Mouse (Mus musculus): Measurements from ENCODE around the gene Pde2a. TPM values are rescaled to one million over a fixed set of nuclear protein-coding genes. Genes with fewer than 3 reads are reported as not detected.

The Pde2a gene
- total RNA-seq, 1 experiment from 2014 or later, result 54.4 TPM

DNA sequence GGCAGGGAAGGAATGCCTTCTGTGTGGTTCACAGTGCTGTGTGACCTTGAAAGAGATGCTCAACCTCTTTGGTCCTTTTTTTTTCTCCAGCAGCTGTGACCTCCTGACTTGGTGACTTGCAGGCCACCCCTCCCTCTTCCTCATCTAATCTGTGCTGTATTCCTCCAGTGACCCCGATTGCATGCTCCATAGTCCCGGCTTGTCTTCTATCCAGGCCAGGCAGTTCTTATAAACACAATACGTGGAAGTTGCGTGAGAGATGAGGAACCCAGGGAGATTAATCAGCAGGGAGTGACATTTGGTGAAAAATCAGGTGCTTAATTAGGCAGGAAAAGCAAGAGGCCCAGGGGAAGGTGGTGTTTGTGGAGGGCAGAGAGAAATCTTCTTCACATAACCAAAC is 69.5 kb downstream of the Pde2a start:
- ATAC-seq (replicated peaks; ENCODE audit: insufficient number of reproducible peaks, low FRiP score, low TSS enrichment, poor library complexity, severe bottlenecking), result no peak

DNA sequence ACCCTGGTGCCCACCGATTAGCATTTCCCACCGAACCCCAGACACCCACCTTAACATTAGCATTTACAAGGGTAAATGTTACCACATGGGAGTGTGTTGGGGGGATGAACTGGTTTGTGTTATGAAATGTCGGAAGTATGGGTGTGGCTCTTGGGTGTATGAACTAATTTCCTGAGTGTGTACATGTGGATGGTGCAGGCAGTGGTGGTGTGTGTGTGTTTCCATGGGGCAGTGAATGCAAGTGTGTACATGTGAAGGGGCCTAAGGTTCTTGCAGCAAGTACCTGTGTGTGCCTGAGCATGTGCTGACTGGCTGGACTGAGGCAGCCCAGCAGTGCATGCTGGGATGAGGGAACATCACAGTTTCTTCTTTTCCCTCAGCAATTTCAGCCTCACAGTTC is 76.9 kb downstream of the Pde2a start:
- no peak for ATAC-seq (replicated peaks; ENCODE audit: insufficient number of reproducible peaks, low FRiP score, low TSS enrichment, poor library complexity, severe bottlenecking)

DNA sequence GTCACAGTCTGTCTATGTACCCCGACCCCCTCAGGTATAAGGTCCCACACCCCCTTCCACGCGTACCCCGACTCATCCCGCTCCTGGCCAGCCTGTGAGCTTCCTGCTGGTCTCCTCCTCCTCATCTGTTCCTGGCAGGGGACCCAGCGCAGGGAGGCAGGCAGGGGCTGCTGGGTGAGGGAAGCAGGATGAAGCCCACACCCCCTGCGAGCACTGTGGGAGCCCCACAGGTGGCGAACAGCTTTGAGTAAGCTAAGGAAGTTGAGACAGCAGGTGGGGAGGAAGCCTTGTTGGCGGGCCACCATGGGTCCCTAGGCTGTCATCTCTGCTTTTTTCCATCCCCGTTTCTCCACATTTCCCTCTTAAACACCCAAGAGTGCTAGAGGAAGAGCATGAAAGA is 77.8 kb downstream of the Pde2a start:
- no peak for ATAC-seq (replicated peaks; ENCODE audit: insufficient number of reproducible peaks, low FRiP score, low TSS enrichment, poor library complexity, severe bottlenecking)

DNA sequence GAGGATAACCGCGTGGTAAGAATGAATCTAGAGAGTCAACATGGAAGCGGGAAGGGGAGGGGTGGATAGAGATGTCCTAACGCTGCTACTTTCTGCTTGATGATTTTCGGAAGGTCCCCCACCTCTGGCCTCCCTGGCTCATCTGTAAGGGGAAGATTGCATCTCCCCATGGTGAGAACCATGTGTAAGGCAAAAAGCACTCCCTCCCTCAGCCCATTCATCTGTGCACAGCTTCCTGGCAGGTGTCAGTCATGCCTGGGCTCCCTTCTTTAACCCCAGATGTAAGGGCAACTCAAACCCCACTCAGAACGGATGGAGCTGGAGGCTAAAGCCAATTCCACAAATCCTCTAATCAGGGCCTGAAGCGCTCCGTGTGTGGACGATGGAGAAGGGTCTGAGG is 78.2 kb downstream of the Pde2a start:
- no peak for ATAC-seq (replicated peaks; ENCODE audit: insufficient number of reproducible peaks, low FRiP score, low TSS enrichment, poor library complexity, severe bottlenecking)

DNA sequence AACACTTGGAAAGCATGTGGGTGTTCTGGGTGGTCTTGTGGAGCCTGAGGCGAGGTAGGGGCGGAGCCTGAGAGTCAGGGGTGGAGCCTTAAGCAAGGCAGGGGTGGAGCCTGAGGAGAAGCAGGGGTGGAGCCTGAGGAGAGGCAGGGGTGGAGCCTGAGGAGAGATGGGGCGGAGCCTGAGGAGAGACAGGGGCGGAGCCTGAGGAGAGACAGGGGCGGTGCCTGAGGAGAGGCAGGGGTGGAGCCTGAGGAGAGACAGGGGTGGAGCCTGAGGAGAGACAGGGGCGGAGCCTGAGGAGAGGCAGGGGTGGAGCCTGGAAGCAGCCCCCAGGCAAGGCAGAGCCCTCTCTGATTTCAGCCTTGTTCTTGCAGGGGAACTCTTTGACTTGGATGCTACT is 79.7 kb downstream of the Pde2a start:
- ATAC-seq (replicated peaks; ENCODE audit: insufficient number of reproducible peaks, low FRiP score, low TSS enrichment, poor library complexity, severe bottlenecking), result no peak

DNA sequence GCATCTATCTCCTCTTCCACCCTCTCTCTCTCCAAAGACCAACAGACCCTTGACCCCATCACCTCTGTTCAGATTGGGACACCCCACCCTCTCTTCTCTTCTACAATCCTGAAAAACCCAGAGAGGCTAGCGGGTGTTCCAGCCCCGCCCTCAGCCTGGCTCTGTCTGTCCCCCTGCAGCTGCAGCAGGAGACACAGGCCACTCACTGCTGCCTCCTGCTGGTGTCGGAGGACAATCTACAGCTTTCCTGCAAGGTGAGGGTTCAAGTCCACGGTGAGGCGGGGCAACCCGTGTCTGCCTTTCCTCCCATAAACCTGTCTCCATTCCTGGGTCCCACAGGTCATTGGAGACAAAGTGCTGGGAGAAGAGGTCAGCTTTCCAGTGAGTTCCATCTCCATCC is 80.2 kb downstream of the Pde2a start:
- no peak for ATAC-seq (replicated peaks; ENCODE audit: insufficient number of reproducible peaks, low FRiP score, low TSS enrichment, poor library complexity, severe bottlenecking)

DNA sequence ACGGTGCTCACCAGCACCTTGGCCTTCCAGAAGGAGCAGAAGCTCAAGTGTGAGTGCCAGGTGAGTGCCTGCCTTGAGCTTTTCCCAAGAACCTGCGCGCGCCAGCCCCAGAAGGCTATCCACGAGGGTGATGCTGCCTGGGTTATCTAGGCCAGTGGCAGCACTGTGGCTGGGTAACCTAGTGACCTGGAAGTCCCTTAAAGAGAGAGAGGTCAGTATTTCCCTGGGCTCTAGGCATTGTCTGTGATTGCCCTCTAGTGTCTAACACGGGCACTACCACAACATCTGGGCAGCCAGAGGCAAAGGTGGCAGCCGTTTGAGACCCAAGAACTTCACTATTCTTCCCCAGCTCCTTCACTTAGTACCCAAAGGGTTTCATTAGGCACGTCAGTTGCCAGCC is 81.9 kb downstream of the Pde2a start:
- ATAC-seq (replicated peaks; ENCODE audit: insufficient number of reproducible peaks, low FRiP score, low TSS enrichment, poor library complexity, severe bottlenecking), result peak; percentile 62

DNA sequence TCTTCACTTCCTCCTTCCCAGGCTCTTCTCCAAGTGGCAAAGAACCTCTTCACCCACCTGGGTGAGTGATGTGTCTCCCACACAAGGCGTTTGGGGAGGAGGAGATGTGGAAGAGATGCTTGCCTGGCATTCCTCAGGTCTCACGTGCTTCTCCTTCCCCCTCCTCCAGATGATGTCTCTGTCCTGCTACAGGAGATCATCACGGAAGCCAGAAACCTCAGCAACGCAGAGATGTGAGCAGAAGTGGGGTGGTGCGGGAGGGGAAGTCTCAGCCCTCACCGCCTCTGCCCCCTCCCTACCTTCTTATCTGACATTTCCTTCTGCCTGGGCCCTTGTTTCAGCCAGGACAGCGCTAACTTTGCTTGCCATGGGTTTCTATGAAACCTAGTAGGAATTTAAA is 82.3 kb downstream of the Pde2a start:
- ATAC-seq (replicated peaks; ENCODE audit: insufficient number of reproducible peaks, low FRiP score, low TSS enrichment, poor library complexity, severe bottlenecking), result peak; percentile 23; the same call in 1 of the 2 replicates

DNA sequence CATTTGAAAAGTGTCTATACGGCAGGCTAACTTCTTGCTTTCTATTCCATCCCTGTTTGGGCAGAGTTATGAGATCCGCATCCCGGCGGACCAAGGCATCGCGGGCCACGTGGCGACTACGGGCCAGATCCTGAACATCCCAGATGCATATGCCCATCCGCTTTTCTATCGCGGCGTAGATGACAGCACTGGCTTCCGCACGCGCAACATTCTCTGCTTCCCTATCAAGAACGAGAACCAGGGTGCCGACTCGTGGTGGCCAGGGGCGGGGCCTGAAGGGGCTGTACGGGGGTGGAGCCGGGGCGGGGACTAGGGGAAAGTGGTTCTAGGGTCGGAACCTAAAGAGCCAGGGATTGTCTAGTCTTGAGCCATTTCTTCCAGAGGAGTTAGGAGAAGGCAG is 83.0 kb downstream of the Pde2a start:
- ATAC-seq (replicated peaks; ENCODE audit: insufficient number of reproducible peaks, low FRiP score, low TSS enrichment, poor library complexity, severe bottlenecking), result peak; percentile 52; the same call in 1 of the 2 replicates

DNA sequence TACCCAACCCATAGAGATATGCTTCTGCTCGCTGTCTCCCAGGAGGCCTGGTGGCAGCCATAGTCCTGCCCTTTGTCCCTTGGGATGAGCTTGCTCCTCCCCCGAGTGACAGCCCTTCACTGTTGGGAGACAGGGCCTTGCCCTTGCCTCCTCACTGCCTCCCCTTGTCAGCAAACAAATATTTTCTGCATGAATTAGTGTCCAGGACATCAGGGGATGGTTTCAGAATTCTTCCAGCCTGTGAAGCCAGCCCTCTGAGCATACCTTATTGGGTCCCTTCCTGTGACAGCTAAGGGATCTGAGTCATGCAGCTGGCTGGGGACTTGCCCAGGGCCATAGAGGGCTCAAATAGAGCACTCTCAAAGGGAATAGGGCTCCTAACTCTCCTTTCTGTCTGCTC is 87.7 kb downstream of the Pde2a start:
- ATAC-seq (replicated peaks; ENCODE audit: insufficient number of reproducible peaks, low FRiP score, low TSS enrichment, poor library complexity, severe bottlenecking), result no peak

DNA sequence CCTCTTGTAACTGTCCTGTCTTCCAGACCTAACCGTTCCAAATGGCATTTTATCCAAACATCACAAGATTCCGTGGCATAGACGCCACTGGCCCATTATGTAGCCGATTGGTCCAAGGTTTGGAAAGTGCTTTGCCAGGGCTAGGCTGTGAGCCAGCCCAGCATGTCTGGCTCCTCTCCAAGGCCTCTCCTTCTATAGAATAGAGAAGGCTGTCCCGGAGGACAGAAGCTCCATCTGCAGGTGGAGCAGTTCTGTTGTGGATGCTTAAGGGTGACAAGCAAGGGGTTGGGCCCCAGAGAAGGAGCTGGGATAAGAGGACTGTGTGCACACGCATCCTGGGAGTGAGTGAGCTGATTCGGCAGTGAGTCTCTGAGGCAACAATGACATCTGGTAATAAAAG is 92.2 kb downstream of the Pde2a start:
- ATAC-seq (replicated peaks; ENCODE audit: insufficient number of reproducible peaks, low FRiP score, low TSS enrichment, poor library complexity, severe bottlenecking), result no peak

DNA sequence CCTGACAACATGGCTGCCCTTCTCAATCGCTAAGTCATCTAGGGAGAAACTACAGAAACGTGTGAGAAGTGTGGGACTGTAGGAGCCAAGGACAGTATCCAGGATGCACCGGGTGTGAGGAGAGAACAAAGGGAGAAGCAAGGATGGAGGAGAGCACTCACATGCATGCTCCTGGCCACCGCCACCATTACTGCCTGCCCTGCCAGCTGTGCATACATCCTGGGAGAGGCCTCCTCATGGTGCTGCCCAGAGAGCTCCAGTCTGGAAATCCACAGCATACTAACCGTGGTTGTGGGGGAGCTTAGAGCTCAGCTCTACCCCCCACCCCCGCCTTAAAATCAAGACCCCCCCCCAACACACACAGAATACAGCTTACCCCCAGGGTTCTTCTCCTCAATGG is 93.3 kb downstream of the Pde2a start:
- no peak for ATAC-seq (replicated peaks; ENCODE audit: insufficient number of reproducible peaks, low FRiP score, low TSS enrichment, poor library complexity, severe bottlenecking)

DNA sequence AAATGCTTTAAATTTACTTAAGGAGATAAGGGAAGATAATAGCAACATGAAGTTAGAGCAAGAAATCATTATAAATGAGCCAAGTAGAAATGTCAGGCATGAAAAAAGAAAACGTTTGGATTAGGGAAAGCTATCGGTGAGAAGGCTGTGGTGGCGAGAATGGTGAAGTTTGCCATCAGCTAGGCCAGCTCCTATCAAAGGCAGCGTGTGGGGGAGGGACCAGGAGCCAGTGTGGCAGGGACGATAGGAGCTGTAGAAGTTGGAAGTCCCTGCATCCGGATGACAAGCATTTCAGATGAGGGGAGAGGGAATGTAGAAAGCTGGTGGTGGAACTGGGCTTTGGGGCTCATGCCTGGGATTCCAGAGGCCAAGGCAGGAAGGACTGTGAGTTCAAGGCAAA is 93.8 kb downstream of the Pde2a start:
- ATAC-seq (replicated peaks; ENCODE audit: insufficient number of reproducible peaks, low FRiP score, low TSS enrichment, poor library complexity, severe bottlenecking), result no peak

DNA sequence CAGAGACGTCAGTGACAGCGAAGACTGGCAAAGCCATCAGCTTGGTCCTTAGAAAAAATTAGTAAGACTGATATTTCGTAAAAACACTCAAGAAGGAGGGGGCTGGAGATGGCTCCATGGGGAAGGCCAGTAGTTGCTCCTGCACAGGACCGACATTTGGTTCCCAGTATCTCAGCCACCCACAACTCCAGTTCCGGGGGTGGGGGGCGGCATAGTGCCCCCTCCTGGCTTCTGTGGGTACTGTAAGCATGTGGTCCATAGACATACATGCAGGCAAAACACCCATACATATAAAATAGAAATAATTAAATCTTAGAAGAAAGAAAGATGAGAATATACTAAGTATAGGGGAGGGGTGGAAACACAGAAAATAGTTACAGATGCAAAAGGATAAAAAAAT is 95.0 kb downstream of the Pde2a start:
- no peak for ATAC-seq (replicated peaks; ENCODE audit: insufficient number of reproducible peaks, low FRiP score, low TSS enrichment, poor library complexity, severe bottlenecking)

DNA sequence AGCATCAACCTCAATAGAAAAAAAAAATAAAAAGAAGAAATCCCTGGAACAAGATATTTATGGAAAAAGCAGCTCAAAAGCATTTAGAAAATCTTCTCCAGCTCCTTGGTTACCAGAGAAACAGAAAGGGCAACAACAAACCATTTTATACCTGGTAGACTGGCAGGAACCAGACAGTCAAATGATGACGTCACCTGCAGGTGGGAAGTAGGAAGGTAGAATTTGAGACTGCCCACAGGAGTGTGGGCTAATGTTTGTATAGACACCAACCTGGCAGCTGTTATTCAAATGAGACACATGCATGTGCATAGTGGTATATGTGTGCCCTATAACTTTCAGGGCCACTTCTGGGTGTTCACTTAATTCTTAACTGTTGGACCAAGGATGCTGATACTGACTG is 100.2 kb downstream of the Pde2a start:
- ATAC-seq (replicated peaks; ENCODE audit: insufficient number of reproducible peaks, low FRiP score, low TSS enrichment, poor library complexity, severe bottlenecking), result no peak

DNA sequence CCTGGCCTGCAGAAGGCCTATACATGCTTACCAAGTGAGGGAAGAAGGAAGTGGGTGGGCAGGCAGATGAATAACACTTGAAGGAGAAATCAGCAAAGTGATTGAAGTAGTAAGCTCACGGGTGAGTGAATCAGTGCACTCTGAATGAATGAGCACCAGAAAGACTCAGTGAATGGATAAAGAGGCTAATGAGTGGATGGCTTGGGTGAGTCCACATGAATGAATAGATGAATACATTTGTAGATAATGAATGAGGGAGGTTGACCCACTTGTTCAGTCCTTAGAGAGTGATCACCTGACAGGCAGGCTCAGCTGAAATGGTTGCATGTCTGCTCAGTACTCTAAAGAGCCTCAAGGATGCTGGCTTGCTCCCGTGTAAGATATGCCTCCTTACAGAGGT is 101.7 kb downstream of the Pde2a start:
- ATAC-seq (replicated peaks; ENCODE audit: insufficient number of reproducible peaks, low FRiP score, low TSS enrichment, poor library complexity, severe bottlenecking), result no peak

DNA sequence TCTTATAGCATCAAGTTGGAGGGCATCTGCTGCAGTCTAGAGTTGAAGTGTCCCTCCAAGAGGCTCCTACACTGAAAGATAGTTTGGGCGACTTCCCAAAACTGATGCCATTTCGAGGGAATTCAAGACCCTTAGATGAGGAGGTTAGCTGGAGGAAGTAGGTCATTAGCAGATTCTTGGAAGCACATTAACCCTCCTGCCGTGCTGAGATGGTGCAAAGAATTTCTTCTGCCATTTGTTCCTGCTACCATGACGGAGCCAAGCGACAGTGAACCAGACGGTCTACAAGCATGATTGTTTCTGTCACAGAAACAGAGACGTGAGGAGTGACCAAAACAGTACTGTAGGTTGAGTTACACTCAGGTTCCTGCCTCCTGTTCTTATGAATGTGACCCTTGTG is 105.0 kb downstream of the Pde2a start:
- ATAC-seq (replicated peaks; ENCODE audit: insufficient number of reproducible peaks, low FRiP score, low TSS enrichment, poor library complexity, severe bottlenecking), result no peak

DNA sequence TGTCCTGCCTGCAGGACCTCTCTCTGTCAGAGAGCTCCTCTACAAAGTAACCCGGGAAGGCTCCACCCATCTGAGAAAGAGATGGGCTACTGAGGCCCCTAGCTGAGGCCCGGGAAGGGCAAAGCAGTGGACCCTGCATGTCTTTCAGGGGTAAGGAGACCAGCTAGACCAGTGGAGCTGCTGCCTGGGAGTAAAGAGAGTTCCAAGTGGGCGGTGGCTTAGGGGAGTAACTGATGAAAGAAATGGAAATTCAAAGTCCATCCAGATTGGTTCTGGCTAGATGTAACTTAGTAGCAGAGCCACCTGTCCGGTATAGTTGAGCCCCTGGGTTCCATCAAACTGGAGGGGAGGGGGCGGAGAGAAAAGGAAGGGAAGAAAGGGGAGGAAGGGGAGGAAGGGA is 112.9 kb downstream of the Pde2a start:
- ATAC-seq (replicated peaks; ENCODE audit: insufficient number of reproducible peaks, low FRiP score, low TSS enrichment, poor library complexity, severe bottlenecking), result no peak

DNA sequence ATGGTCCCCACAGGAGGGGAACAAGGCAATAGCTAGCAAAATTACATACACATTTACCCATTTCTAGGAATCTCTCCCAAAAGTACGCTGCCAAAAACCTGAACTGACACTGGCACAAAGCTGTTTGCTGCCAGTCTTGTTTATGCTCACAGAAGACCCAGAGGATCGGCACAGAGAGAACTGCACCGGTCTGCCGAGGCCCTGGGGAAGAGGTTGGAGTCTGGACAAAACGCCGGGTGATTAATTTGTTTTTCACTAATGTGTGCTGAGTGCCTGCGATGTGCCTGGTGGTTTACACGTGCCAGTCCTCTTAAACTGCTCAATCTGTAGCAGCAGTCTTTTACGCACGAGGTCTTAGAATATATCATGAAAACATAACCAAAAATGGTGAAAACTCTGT is 113.6 kb downstream of the Pde2a start:
- ATAC-seq (replicated peaks; ENCODE audit: insufficient number of reproducible peaks, low FRiP score, low TSS enrichment, poor library complexity, severe bottlenecking), result no peak

DNA sequence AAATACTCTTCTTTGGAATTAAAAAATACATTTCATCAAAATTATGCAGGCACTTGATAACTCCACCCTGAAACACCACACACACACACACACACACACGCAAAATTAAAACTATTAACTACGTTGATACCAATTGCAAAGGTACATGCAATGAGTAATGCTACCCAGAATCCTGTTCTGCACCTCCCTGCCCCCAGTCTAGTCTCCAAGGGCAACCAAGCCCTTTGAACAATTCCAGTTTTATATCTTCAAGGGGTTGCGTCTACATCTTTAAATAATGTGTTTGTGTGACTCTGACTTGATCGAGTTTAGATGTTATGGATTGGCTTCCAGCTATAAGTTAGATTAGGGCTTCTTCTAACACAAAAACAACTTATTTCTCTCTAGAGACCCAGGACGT is 114.0 kb downstream of the Pde2a start:
- no peak for ATAC-seq (replicated peaks; ENCODE audit: insufficient number of reproducible peaks, low FRiP score, low TSS enrichment, poor library complexity, severe bottlenecking)

DNA sequence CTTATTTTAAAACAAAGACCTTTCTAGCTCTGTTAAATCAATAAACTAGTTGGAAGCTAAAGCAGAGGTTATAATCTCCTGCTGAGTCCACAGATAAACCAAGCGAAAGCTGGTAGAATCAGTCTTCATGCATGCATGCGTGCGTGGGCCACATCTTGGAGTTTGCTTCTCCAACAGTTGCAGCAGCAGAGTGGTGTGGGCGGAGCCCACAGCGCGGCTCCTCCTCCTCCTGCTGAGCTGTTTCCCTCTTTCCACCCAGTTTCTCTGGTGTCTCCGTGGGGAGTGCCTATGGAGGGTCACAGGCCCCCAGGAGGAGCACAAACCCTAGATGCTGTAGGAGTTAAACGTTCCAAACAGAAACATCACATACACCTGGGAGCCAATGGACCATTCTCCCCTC is 116.0 kb downstream of the Pde2a start:
- ATAC-seq (replicated peaks; ENCODE audit: insufficient number of reproducible peaks, low FRiP score, low TSS enrichment, poor library complexity, severe bottlenecking), result 0 out of 2 replicates have a peak, but pooled peaks have one; percentile 24

Measured in monocyte, adult 5-6 weeks (primary cell).